Mouse (Mus musculus) ES-E14 (cell line): ENCODE measurements around the gene Zfhx3.

Source experiments
- CHD2 ChIP-seq: IDR thresholded peaks from 2 replicates; pipeline ENCODE4 v1.6.1; 2014; ENCODE audit warnings: mild to moderate bottlenecking, low read depth, low read length, inconsistent platforms
- MAFK ChIP-seq: IDR thresholded peaks from 2 replicates; pipeline ENCODE4 v1.6.1; 2014; ENCODE audit warnings: mild to moderate bottlenecking, low read depth, low read length, inconsistent platforms; ENCODE audit not compliant: insufficient read depth

DNA sequence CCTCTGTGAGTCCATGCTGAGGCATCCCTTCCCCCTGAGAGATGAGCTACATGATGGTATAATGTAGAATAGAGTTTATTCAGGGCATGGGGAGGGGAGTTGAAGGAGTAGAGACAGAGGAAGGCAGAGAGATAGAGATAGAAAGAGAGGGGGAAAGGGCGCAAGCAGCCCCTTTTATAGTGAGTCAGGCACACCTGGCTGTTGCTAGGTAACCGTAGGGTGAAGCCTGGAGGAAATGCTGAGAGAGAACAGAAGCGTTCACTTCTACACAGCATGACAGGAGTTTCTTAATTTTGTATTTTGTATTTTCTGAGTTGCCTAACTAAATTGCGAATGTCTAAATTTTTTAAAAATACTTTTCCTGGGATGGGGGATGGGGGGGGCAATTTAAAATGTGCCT lies 128.0 kb downstream of the Zfhx3 start:
- no peak for TF ChIP-seq MAFK
- no peak for TF ChIP-seq CHD2
